Mouse (Mus musculus): ENCODE results near the gene Pgap2. TPM values are rescaled to one million over a fixed set of nuclear protein-coding genes. Genes with fewer than 3 reads are reported as not detected.
"Not testable (repeated sequence)": the region's sequence is repeated elsewhere in the genome, so short reads cannot be mapped to it uniquely, and the experiment has no call there.

Pgap2 gene
- polyA plus RNA-seq, 1 experiment from 2014 or later, result 91.8 TPM

DNA sequence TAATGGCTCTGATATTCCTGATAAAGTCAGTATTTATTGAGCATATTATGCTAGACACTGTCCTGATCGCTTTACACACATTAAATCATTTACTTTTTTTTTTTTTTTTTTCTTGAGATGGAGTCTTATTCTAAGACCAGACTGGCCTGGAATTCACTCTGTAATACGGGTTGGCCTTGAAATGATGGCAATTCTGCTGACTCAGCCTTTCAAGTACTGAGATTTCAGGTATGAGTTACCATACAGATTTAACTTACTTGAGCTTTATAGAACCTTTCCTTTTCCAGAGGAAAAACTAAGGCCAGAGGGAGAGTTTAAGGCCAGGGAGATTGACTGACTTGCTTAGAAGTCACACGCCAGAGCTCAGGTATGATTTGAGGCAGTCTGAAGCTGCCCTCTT is 46.6 kb downstream of the Pgap2 start:
- H3K27me3 ChIP-seq, result no peaks in the 10 kb centered on the region
- H3K9me3 ChIP-seq, result no peaks in the 10 kb centered on the region
- no peak overlapping the region for H3K9ac ChIP-seq
- H3K36me3 ChIP-seq, result no peaks in the 10 kb centered on the region
- H3K4me1 ChIP-seq, result no peaks in the 10 kb centered on the region
- no peak overlapping the region for H3K27ac ChIP-seq
- no peak overlapping the region for H3K4me3 ChIP-seq
- no peak overlapping the region for H3K4me2 ChIP-seq
- WGBS, result 71% methylated on average over 3 of the region's 3 CpGs
- ATAC-seq (ENCODE audit: borderline replicate concordance, extremely low read depth, low FRiP score, low TSS enrichment), result no peak

DNA sequence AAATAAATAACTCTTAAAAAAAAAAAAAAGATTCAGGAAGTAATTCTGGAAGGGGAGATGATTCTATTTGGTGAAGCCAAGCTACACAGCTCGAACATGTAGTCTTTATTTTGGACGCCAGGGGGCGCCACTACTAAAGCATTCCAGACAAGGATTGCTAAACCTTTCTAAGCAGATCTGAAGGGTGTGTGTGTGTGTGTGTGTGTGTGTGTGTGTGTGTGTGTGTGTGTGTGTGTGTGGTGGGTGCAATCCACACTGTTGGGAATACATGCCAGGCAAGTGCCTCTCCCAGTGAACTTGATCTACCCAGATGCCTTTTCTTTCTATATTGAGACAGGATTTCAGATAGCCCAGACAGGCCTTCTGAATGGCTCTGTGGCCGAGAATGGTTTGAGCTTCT is 48.2 kb downstream of the Pgap2 start:
- no peaks in the 10 kb centered on the region for H3K27me3 ChIP-seq
- no peak overlapping the region for H3K4me2 ChIP-seq
- no peaks in the 10 kb centered on the region for H3K4me1 ChIP-seq
- no peak overlapping the region for H3K9ac ChIP-seq
- peak; percentile 19; the same call in 1 of the 2 replicates for ATAC-seq (ENCODE audit: borderline replicate concordance, extremely low read depth, low FRiP score, low TSS enrichment)
- H3K9me3 ChIP-seq, result no peaks in the 10 kb centered on the region
- no peak overlapping the region for H3K27ac ChIP-seq
- H3K4me3 ChIP-seq, result no peak overlapping the region
- H3K36me3 ChIP-seq, result no peaks in the 10 kb centered on the region
- 18% methylated on average over 4 of the region's 4 CpGs for WGBS

DNA sequence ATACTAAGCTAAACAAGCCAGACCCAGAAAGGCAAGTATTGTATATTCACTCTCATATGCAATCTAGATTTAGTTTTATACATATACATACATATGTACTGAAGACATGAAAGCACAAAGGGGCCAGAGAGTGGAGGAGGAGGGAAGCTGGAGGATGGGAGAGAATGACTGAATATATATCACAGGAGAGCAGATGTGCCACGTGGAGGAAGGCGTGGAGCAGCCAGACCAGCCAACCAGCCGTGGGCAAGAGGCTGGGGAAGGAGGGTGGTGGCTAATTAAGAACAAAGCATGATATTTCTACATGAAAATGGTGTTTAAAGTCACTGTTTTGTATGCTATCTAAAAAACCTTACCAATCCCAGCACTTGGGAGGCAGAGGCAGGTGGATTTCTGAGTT is 48.7 kb downstream of the Pgap2 start:
- WGBS, result 80% methylated on average over 3 of the region's 3 CpGs
- ATAC-seq (ENCODE audit: borderline replicate concordance, extremely low read depth, low FRiP score, low TSS enrichment), result no peak
- no peak overlapping the region for H3K4me3 ChIP-seq

DNA sequence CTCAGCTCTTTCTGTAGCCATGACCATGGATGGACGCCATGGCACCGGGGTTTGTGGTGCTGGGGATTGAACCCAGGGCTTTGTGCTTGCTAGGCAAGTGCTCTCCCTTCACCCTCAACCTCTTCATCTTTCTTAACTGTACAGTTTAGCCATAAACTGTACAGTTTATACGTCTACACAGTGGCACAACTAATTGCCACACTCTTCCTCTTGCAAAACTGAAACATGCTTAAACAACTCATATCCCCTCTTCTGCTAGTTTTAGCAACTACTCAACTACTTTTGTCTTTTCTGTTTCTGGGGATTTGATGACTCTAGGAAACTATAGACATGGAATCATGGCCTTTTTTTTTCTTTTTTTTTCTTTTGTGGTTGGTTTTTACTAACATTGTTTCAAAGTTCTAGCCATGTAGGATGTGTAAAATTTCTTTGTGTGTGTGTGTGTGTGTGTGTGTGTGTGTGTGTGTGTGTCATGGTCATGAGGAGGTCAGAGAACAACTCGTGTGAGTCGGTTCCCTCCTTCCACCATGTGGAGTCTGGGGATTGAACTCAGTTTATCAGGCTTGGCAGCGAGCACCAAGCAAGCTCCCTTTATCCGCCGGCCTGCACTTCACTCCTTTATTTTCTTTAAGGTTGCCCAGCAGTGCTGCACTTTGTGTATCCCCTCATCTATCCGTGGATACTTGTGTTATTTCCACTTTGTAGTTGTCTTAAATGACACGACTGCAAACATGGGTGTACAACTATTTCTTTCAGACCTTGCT is 49.9 kb downstream of the Pgap2 start:
- no peak for ATAC-seq (ENCODE audit: borderline replicate concordance, extremely low read depth, low FRiP score, low TSS enrichment)
- no peak overlapping the region for H3K27ac ChIP-seq
- H3K4me1 ChIP-seq, result no peaks in the 10 kb centered on the region
- no peak overlapping the region for H3K4me3 ChIP-seq
- H3K9me3 ChIP-seq, result no peaks in the 10 kb centered on the region
- no peaks in the 10 kb centered on the region for H3K36me3 ChIP-seq
- 71% methylated on average over 10 of the region's 10 CpGs for WGBS
- H3K9ac ChIP-seq, result no peak overlapping the region
- no peak overlapping the region for H3K4me2 ChIP-seq
- H3K27me3 ChIP-seq, result no peaks in the 10 kb centered on the region

More for the DNA sequence above, 48.7 kb downstream of the Pgap2 start:
- no peaks in the 10 kb centered on the region for H3K36me3 ChIP-seq
- no peak overlapping the region for H3K4me2 ChIP-seq
- no peak overlapping the region for H3K9ac ChIP-seq
- H3K27me3 ChIP-seq, result no peaks in the 10 kb centered on the region
- no peaks in the 10 kb centered on the region for H3K4me1 ChIP-seq
- H3K27ac ChIP-seq, result no peak overlapping the region
- H3K9me3 ChIP-seq, result no peaks in the 10 kb centered on the region

DNA sequence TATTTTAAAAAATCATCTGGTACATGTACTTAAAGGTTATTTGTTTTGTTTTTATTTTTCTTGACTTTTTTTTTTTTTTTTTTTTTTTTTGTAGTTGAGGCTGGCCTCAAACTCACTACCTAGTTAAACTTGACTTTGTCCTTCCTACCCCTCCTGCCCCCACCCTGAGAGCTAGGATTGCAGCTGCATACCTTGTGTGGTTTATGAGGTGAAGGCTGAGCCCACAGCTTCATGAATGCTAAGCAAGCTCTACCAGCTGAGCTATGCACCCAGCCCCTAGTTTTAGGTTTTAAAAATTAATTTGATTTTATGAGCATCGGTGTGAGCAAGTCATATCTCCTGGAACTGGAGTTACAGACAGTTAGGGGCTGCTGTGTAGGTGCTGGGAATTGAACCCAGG is 50.5 kb downstream of the Pgap2 start:
- WGBS, result 74% methylated on average over 1 of the region's 1 CpGs
- H3K36me3 ChIP-seq, result no peaks in the 10 kb centered on the region
- H3K9ac ChIP-seq, result no peak overlapping the region
- no peak overlapping the region for H3K27ac ChIP-seq
- ATAC-seq (ENCODE audit: borderline replicate concordance, extremely low read depth, low FRiP score, low TSS enrichment), result no peak
- H3K4me3 ChIP-seq, result no peak overlapping the region
- no peak overlapping the region for H3K4me2 ChIP-seq
- no peaks in the 10 kb centered on the region for H3K27me3 ChIP-seq
- no peaks in the 10 kb centered on the region for H3K9me3 ChIP-seq
- no peaks in the 10 kb centered on the region for H3K4me1 ChIP-seq

DNA sequence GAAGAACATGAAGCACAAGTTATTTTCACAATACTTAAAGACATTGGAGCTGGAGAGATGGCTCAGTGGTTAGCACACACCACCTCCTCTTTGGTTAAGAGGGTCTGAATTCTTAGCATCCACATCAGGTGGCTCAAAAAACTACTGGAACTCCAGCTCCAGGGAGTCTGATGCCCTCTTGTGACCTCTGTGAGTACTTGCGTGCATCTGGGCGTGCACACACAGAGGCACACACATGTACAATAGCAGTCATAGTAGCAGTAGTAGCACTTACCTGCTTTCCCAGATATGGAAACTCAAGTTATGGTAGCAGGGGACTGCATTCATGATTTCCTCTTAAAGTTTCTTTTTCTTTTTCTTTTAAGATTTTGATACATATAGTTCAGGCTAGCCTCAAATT is 53.0 kb downstream of the Pgap2 start:
- 82% methylated on average over 2 of the region's 2 CpGs for WGBS
- H3K4me2 ChIP-seq, result no peak overlapping the region
- no peak overlapping the region for H3K9ac ChIP-seq
- H3K4me3 ChIP-seq, result no peak overlapping the region
- no peaks in the 10 kb centered on the region for H3K36me3 ChIP-seq
- ATAC-seq (ENCODE audit: borderline replicate concordance, extremely low read depth, low FRiP score, low TSS enrichment), result no peak
- no peak overlapping the region for H3K27ac ChIP-seq
- peaks cover 6% of the 10 kb centered on the region; the same call in 1 of the 2 replicates for H3K4me1 ChIP-seq
- H3K9me3 ChIP-seq, result no peaks in the 10 kb centered on the region
- no peaks in the 10 kb centered on the region for H3K27me3 ChIP-seq

DNA sequence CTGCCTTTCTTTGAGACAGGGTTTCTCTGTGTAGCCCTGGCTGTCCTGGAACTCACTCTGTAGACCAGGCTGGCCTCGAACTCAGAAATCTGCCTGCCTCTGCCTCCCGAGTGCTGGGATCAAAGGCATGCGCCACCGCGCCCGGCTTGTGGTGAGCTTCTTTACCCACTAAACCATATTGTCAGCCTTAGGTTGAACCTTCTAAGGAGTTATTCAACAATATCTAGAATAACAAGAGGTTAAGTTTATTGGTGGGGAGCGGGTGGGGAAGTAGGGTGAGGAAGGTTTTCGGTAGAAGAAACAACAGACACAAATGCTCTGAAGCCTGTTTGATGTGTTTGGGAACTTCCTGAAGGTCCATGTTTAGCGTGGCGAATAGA is 56.0 kb downstream of the Pgap2 start:
- WGBS, result 89% methylated on average over 10 of the region's 10 CpGs
- not testable (repeated sequence) for H3K9ac ChIP-seq; H3K27ac ChIP-seq; H3K4me3 ChIP-seq; H3K27me3 ChIP-seq; H3K9me3 ChIP-seq; H3K36me3 ChIP-seq; H3K4me2 ChIP-seq; ATAC-seq (ENCODE audit: borderline replicate concordance, extremely low read depth, low FRiP score, low TSS enrichment)
- H3K4me1 ChIP-seq, result peaks cover 14% of the 10 kb centered on the region; the same call in 1 of the 2 replicates

DNA sequence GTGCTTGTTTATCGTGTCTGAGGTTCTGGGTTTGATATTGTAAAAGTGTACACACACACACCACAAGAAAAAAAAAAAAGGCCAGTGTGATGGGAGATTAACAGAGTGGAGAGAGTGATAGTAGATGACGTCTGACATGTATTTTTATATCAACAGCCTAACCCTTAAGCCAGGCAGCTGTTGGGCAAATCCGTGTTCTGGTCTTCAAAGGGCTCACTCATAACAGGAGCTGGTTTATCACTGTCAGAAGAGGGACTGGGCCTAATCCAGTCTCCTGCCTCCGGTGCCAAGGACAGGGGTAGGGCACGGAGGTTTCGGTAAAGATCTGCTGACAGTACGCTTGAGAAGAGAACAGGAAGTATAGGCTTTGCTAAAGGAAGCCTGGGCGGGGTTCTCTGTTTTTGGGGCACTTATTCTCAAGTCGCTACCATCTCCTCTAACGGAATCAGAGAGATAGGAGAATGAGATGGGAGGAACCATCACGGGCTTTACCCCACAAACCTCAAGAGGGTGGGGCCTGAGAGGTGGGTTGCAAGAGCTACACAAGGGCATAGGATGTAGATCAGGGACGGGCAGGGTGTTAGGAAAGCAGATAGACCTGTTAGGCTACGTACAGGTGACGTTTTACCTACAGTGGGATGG is 56.5 kb downstream of the Pgap2 start:
- WGBS, result 43% methylated on average over 14 of the region's 14 CpGs

DNA sequence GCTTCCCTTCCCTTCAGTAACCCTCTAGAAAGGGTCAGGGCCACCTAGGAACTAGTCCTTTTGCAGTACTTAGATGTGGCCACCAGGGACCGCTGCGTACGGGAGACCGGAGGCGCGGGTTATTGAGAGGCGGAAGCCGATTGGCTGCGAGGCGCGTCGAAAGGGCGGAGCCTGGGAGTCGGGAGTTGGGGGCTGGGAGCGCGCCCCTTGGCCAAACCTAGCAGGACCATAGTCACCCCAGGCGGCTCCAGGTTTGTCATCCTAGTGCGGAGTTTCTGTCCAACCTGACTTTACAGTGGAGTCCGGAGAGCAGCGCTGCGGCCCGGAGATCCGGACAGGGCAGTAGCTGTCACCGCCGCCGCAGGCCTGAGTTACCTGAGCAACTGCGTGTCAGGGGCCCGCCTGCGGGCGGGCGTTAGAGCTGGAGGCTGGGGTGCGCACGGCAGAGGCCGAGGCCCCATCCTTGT is 57.1 kb downstream of the Pgap2 start:
- Histone ChIP-seq H3K9ac (peak overlapping the region; percentile 67), H3K4me3 (peak overlapping the region; percentile 72)
- WGBS, result under 1% methylated on average over 34 of the region's 34 CpGs

More for the DNA sequence above, 56.5 kb downstream of the Pgap2 start:
- Histone ChIP-seq H3K9me3 (no peaks in the 10 kb centered on the region), H3K9ac (no peak overlapping the region), H3K27ac (no peak overlapping the region), H3K36me3 (no peaks in the 10 kb centered on the region), H3K4me3 (peak overlapping the region; percentile 72), H3K27me3 (no peaks in the 10 kb centered on the region), H3K4me1 (peaks cover 14% of the 10 kb centered on the region; the same call in 1 of the 2 replicates), H3K4me2 (peak overlapping the region; percentile 84; the same call in 1 of the 2 replicates)
- peak; percentile 1; the same call in 1 of the 2 replicates for ATAC-seq (ENCODE audit: borderline replicate concordance, extremely low read depth, low FRiP score, low TSS enrichment)

DNA sequence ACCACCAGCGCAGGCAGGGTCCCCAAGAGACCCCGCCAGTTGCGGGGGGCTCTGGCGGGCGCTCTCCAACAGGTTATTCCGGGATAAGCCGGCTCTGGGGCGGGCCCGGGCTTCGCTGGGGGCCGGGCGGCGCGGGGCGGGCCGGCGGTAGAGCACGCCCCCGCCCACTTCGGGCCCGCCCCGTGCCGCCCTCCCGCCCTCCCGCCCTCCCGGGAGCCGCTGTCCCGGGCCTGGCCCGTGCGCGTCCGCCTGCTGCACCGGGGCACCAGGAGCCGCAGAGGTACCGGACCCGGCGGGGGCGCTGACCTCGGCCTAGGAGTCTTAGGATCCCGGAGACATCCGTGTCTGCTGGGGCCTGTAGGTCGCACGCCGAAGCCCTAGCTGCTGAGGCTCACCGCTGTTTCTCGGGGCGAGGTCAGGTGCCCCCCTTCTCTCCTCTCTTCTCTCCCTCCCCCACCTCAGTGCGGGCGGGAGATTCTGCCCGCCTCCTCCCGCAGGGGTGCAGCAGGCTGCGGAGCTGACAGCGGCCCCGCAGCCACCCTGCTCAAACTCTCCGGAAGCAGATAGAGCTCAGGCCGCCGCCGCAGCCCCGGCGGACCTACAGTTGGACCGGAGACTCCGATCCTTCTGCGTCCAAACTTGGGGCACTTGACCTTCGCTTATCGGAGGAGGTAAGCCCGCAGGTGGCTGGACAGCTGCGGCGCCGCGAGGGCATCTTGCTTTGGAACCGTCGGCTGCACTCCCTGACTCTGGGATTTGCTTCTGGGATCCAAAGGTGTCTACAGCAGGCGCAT is 57.8 kb downstream of the Pgap2 start, which contains the start of gene Stim1:
TSS of gene Stim1 (plus strand) at position 206 of the 794 bp plus-strand sequence.
- Histone ChIP-seq H3K27ac (peak within 1 kb of the TSS; percentile 57), H3K4me1 (peaks cover 14% of the 10 kb centered on the region; the same call in 1 of the 2 replicates), H3K36me3 (no peaks in the 10 kb centered on the region), H3K9me3 (no peaks in the 10 kb centered on the region), H3K4me3 (peak within 1 kb of the TSS; percentile 72), H3K4me2 (peak within 1 kb of the TSS; percentile 84), H3K9ac (peak within 1 kb of the TSS; percentile 67), H3K27me3 (no peaks in the 10 kb centered on the region)
- WGBS, result under 1% methylated on average over 38 of the region's 73 CpGs
- ATAC-seq (ENCODE audit: borderline replicate concordance, extremely low read depth, low FRiP score, low TSS enrichment), result peak; percentile 95

More for the DNA sequence above, 57.1 kb downstream of the Pgap2 start:
- Histone ChIP-seq H3K4me2 (peak overlapping the region; percentile 84), H3K4me1 (peaks cover 14% of the 10 kb centered on the region; the same call in 1 of the 2 replicates), H3K27me3 (no peaks in the 10 kb centered on the region), H3K36me3 (no peaks in the 10 kb centered on the region), H3K9me3 (no peaks in the 10 kb centered on the region), H3K27ac (peak overlapping the region; percentile 57)
- peak; percentile 92 for ATAC-seq (ENCODE audit: borderline replicate concordance, extremely low read depth, low FRiP score, low TSS enrichment)

DNA sequence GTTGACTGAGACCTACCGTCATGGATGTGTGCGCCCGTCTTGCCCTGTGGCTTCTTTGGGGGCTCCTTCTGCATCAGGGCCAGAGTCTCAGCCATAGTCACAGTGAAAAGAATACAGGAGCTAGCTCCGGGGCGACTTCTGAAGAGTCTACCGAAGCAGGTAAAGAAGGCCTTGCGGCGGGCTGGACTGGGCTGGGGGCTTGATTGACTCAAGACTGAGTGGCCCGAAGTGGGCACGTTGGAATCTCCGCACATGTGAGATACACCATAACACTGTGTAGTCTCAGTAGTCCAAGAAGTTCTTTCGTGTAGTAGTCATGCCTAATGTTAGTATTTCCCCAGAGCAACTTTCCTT is 58.4 kb downstream of the Pgap2 start:
- Histone ChIP-seq H3K27ac (no peak overlapping the region), H3K4me2 (peak overlapping the region; percentile 84), H3K27me3 (no peaks in the 10 kb centered on the region), H3K4me1 (peaks cover 14% of the 10 kb centered on the region; the same call in 1 of the 2 replicates), H3K4me3 (peak overlapping the region; percentile 72), H3K9me3 (no peaks in the 10 kb centered on the region), H3K9ac (peak overlapping the region; percentile 67), H3K36me3 (no peaks in the 10 kb centered on the region)
- ATAC-seq (ENCODE audit: borderline replicate concordance, extremely low read depth, low FRiP score, low TSS enrichment), result no peak
- WGBS, result 12% methylated on average over 12 of the region's 12 CpGs
